Mouse (Mus musculus): ENCODE results near the gene Fem1b. TPM values are rescaled to one million over a fixed set of nuclear protein-coding genes. Genes with fewer than 3 reads are reported as not detected.
"Not testable (repeated sequence)": the region's sequence is repeated elsewhere in the genome, so short reads cannot be mapped to it uniquely, and the experiment has no call there.

The Fem1b gene
- polyA plus RNA-seq, 1 experiment from 2014 or later: 34.6 TPM

DNA sequence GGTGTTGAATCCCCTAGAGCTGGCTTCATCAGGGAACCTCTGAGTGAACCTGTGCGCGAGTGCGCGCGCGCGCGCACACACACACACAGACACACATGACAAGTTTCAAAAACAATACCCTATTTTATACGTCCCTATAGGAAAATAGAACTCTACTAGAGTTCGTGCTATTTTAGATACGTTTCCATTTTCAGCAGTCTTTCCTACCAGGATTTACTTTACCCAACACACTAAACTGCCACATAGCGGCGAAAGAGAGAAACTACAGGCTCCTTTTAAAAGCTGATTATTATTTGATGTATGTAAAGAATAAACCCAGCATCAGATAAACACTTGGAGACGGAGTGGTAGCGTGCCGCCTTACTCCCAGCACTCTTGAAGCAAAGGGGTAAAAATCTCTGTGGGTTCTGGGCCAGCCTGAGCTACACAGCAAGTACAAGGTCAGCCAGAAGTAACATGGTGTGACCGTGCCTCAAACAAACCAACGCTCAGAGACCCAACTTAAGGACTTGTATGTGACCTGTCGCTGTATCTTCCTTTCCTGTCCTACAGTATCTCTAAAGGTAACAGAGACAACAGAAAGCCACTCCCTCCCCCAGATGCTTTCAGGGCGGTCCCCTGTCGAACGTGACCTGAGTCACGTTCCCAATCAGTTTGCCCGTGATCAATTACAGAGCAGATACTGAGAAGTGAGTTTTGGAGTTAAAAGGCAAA lies 16.4 kb upstream of the Fem1b start:
- DNase-seq (ENCODE audit: low read depth, low spot score) (no peak), ATAC-seq (no peak)
- peak; percentile 53 for TF ChIP-seq CTCF (IDR thresholded peaks at IDR 0.05)
- ChIA-PET POLR2A (interaction anchor here (0.7 to 0.8 kb wide), 4 partner anchors 44 to 771 kb away, joined by 3 to 9 read pairs (median 4); no protein-coding TSS in a partner anchor), CTCF (interaction anchor here (0.7 to 1.6 kb wide), 10 partner anchors 10 to 544 kb away, joined by 3 to 8 read pairs (median 4); partner anchors contain the start of gene Cln6)
- H3K27me3 ChIP-seq: no peaks in the 10 kb centered on the region
- in situ Hi-C loops (cut with MboI; ENCODE audit: low pct_unique_long_range_greater_than_20kb): no loop called here

DNA sequence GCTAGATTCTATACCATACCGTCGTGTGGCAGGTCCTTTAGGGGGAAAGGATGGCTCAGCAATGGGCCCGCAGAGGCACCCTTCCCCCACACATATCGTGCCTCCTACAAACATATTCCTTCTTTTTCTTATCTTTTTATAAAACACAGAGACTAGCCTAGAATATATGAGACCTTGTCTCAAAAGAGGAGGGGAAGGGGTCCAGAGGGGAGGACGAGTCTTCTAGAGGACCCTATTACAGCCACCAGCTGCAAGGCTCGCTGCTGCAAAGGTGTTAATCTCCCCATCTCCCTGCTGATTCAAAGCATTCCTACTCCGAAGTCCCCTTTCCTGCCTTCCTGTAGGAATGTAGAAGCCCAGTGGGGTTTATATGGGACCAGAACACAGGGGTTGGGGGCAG lies 14.7 kb upstream of the Fem1b start:
- no peak for TF ChIP-seq CTCF (IDR thresholded peaks at IDR 0.05)
- H3K27me3 ChIP-seq: no peaks in the 10 kb centered on the region
- POLR2A ChIA-PET: no interaction called here
- DNase-seq (ENCODE audit: low read depth, low spot score) (no peak), ATAC-seq (no peak)
- CTCF ChIA-PET: interaction anchor here (1.3 kb wide), 1 partner anchor 10 kb away, joined by 4 read pairs; no protein-coding TSS in a partner anchor
- in situ Hi-C loops (cut with MboI; ENCODE audit: low pct_unique_long_range_greater_than_20kb): no loop called here

DNA sequence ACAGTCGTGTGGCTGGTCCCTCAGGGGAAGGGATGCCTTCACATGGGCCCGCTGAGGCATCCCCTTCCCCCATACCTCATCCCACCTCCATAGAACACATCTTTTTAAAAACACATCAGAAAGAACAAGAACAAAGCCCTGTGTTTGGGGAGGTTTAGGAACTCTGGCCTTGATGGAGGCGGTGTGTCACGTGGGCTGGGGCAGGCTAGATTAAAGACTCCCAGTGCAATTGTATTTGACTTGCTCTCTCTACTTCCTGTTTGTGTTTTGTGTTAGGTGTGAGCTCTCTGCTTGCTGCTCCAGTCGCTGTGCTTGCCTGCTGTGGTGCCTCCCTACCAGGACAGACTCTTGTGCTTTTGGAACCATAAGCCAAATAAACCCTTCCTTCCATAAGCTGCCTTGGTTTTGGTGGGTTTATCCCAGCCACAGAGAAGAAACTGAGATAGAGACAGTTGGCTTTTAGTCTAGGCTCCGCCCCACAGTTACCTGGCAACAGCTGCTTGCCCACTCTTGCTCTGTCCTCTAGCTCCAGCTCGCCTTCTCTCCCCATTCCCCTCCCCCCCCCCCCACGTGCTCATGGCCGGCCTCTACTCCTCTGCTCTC lies 14.2 kb upstream of the Fem1b start:
- in situ Hi-C loops (cut with MboI; ENCODE audit: low pct_unique_long_range_greater_than_20kb): no loop called here
- H3K27me3 ChIP-seq: no peaks in the 10 kb centered on the region
- no peak for ATAC-seq
- ChIA-PET CTCF (interaction anchor here (1.3 kb wide), 1 partner anchor 10 kb away, joined by 4 read pairs; no protein-coding TSS in a partner anchor), POLR2A (no interaction called here)
- no peak for DNase-seq (ENCODE audit: low read depth, low spot score)
- TF ChIP-seq CTCF (IDR thresholded peaks at IDR 0.05): no peak

DNA sequence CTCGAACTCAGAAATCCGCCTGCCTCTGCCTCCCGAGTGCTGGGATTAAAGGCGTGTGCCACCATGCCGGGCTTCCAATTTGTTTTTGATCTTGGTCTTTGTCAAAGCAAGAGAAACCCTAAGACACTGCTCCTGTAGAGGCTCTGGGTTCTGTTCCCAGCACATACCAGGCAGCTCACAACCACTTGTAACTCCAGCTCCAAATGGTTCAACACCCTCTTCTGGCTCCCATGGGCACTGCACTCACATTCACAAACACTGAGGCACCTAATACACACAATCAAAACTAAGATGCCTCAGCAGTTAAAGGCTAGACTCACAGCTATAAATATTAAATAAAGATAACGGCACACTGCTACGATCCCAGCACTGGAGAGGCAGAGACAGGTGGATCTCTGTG lies 10.1 kb upstream of the Fem1b start:
- no peak for TF ChIP-seq CTCF (IDR thresholded peaks at IDR 0.05)
- no peak for ATAC-seq
- ChIA-PET POLR2A (no interaction called here), CTCF (no interaction called here)
- in situ Hi-C loops (cut with MboI; ENCODE audit: low pct_unique_long_range_greater_than_20kb): no loop called here
- no peaks in the 10 kb centered on the region for H3K27me3 ChIP-seq
- DNase-seq (ENCODE audit: low read depth, low spot score): no peak

DNA sequence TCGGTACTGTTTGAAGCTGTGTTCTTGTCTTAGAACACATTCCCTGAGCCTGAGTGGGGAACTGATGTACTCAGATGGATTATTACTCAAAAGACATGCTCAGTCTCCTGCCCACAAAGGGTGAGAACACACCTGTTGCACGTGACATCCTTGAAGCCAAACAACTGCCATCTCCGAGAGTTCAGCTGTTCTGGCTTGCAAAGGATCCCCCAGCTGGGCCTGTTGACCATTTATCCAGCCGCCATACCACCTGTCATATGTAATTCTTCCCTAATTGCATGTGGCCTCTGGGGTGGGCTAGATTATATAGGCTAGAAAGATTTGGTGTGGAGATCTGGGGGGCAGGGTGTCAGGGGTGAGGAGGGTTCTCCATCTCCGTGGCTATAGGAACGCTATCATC lies 9.1 kb upstream of the Fem1b start:
- TF ChIP-seq CTCF (IDR thresholded peaks at IDR 0.05): no peak
- no peaks in the 10 kb centered on the region for H3K27me3 ChIP-seq
- ChIA-PET CTCF (no interaction called here), POLR2A (no interaction called here)
- ATAC-seq: no peak
- in situ Hi-C loops (cut with MboI; ENCODE audit: low pct_unique_long_range_greater_than_20kb): no loop called here
- no peak for DNase-seq (ENCODE audit: low read depth, low spot score)

DNA sequence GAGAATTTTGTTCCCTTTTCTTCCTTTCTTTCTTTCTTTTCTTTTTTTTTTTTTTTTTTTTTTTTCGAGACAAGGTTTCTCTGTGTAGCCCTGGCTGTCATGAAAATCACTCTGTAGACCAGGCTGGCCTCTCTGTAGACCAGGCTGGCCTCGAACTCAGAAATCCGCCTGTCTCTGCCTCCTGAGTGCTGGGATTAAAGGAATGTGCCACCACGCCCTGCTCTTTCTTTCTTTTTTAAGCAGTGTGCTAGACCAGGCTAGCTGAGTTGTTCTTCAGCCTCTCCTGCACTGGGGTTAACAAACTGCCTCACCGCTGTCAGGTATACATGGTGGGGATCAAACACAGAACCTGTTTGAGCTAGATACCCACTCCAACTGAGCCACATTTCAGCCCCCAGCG lies 8.2 kb upstream of the Fem1b start:
- POLR2A ChIA-PET; H3K27me3 ChIP-seq; in situ Hi-C loops (cut with MboI; ENCODE audit: low pct_unique_long_range_greater_than_20kb); ATAC-seq; DNase-seq (ENCODE audit: low read depth, low spot score): not testable (repeated sequence)
- CTCF ChIA-PET: interaction anchor here (0.6 kb wide), 1 partner anchor 759 kb away, joined by 3 read pairs; no protein-coding TSS in a partner anchor

DNA sequence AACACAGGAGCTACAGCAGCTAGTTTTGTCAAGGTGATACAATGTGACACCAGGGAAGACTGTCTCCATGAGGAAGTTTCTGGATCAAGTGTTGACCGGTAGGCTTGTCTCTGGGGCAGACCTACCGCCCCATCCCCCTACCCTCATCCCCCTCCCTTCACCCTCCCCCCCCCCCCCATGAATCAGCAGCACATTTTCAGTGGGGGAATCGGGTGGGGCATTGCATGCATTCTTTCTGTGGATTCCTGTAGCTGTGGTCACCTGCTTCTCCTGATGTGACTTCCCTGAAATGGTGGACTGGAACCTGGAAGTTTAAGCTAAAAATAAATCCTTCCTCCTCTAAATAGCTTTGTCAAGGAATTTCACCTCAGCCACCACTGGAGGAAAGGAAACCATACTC lies 7.8 kb upstream of the Fem1b start:
- in situ Hi-C loops (cut with MboI; ENCODE audit: low pct_unique_long_range_greater_than_20kb): no loop called here
- DNase-seq (ENCODE audit: low read depth, low spot score): no peak
- ATAC-seq: no peak
- H3K27me3 ChIP-seq: no peaks in the 10 kb centered on the region
- ChIA-PET POLR2A (no interaction called here), CTCF (interaction anchor here (0.6 to 1.4 kb wide), 2 partner anchors 12 to 760 kb away, joined by 3 to 5 read pairs; no protein-coding TSS in a partner anchor)
- no peak for TF ChIP-seq CTCF (IDR thresholded peaks at IDR 0.05)

DNA sequence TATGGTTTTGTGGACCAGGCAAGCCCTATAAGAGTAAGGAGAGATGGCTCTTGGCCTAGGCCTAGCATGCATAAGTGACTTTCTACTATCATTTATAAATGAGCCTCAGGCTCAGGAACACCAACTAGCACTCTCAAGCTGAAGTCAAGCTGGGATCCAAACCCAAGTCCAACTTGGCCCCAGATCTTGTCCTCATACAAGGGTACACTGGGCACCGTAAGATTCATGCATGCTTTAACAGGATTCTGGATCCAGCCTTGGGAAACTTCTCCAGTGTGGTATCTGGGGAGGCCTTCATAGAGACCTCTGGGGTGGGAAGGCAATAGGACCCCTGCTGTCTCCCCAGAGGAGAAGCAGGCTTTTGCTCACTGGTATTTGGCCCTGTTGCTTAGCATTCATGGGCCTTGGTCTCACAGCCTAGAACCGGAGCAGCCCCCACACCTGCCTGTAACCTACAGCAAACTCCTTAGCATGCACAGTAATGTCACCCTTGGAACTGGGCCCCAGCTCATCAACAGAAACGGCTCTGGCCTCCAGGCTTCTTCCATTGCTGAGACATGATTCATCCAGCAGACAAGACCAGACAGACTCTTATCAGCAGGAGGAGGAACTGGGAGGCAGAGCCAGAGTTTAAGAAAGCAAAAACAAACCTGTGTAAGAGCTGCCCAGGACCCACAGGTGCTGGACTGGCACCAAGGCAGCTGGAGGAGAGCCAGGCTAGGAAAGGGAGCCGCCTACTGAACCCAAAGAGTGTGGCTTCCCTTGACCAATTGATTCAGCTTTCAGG lies 6.3 kb upstream of the Fem1b start:
- POLR2A ChIA-PET: no interaction called here
- CTCF ChIA-PET: interaction anchor here (0.9 to 1.4 kb wide), 3 partner anchors 11 to 293 kb away, joined by 3 to 8 read pairs (median 5); no protein-coding TSS in a partner anchor
- H3K27me3 ChIP-seq: no peaks in the 10 kb centered on the region
- in situ Hi-C loops (cut with MboI; ENCODE audit: low pct_unique_long_range_greater_than_20kb): no loop called here
- TF ChIP-seq CTCF (IDR thresholded peaks at IDR 0.05): no peak
- peak; percentile 47 for ATAC-seq
- DNase-seq (ENCODE audit: low read depth, low spot score): no peak

DNA sequence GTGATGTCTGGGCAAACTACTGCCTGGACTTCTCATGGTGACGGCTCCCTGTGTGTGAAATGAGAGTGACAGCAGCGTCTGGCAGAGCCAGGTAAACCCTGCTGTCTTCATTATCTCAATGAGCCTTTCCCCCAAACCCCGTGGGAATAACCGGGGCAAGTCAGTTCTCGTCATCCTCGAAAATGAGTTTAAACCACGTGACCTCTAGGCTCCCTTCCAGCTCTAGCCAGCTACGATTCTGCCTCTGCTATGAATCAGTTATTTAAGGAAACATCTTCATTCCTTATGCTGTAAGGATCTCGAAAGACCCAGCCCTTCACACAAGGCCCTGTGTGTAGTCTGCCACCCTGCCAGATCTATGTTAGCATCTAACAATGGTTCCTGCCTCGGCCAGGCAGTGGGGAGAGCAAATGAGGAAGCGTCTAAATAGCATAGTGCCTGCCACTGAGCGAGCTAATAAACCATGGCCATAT lies 5.4 kb upstream of the Fem1b start:
- TF ChIP-seq CTCF (IDR thresholded peaks at IDR 0.05): no peak
- CTCF ChIA-PET: no interaction called here
- in situ Hi-C loops (cut with MboI; ENCODE audit: low pct_unique_long_range_greater_than_20kb): no loop called here
- ATAC-seq (no peak), DNase-seq (ENCODE audit: low read depth, low spot score) (no peak)
- POLR2A ChIA-PET: no interaction called here
- H3K27me3 ChIP-seq: no peaks in the 10 kb centered on the region

DNA sequence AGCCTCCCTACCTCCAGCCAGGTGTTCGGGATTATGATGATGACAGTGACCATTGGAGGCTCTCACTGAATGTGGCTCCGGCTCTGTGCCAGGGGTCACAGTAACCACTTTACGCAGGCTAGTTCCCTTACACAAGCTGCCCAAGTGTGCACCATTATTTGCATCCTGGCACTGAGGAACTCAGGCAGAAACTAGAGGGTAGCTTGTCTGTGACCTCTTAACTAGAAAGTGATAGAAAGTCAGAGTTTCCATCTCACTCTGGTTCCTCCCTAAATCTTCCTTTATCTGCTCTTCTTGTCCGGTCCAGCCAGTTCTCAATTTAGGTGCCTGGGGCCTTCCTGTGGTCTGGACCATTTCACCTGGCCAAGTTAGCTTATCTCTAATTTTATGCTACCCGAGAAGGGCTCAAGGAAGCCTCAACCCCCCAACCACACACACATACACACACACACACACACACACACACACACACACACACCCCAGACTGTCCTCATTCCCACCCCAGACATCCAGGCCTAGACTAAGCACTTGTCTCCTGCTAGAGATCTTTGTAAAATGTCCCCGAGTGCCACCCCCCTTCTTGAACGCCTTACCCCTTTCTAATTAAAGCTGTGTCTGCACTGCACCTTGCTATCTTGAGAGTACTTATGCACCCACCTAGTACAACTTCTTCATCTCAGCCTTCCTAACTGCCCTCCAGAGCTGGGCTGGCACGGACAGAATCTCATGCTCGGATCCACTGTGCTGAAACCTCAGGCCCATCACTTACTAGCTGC lies 4.8 kb upstream of the Fem1b start:
- CTCF ChIA-PET: no interaction called here
- no peaks in the 10 kb centered on the region for H3K27me3 ChIP-seq
- POLR2A ChIA-PET: no interaction called here
- TF ChIP-seq CTCF (IDR thresholded peaks at IDR 0.05): no peak
- in situ Hi-C loops (cut with MboI; ENCODE audit: low pct_unique_long_range_greater_than_20kb): no loop called here
- ATAC-seq (no peak), DNase-seq (ENCODE audit: low read depth, low spot score) (no peak)

Measured in Patski (cell line).